In the genomic region with DNA sequence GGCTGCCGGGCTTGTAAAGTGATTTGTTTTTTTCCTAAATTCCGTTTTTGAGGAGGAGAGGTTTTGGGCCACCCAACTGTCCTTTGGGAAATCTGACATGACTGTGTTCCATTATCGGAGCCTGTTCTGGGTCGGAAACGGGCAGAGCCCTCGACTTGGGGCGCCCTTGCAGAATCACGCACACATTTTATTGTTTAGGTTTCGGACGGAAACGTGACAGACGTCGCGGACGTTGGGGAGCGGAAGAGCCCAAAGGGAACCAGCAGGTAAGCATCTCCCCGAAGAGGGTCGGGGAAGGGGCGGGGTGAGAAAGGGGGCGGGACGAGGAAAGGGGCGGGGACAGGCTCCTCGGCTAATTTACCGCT, we compare ENCODE assay signal across 8 mouse cellular contexts. TPM values are rescaled to one million over a fixed set of nuclear protein-coding genes. Genes with fewer than 3 reads are reported as not detected.
DNase-seq lines count a peak whose midpoint lies in the region; ATAC-seq and TF ChIP-seq lines count a peak whose summit lies in the region.

No protein-coding gene starts in this region.

- 0 out of 2 replicates have a peak, but pooled peaks have one; percentile 42 for TF ChIP-seq POLR2A in bone marrow, adult 2 months (IDR thresholded peaks at IDR 0.05; ENCODE audit: borderline replicate concordance, control insufficient read depth, low read depth, low read length)

- H3K27ac ChIP-seq in heart, postnatal 0 days (ENCODE audit: low read depth), result peak overlapping the region; percentile 90
- H3K27ac ChIP-seq in bone marrow, adult 2 months (ENCODE audit: control insufficient read depth, insufficient read depth, low read depth, low read length, poor library complexity), result peak overlapping the region; percentile 73
- H3K27ac ChIP-seq in hindbrain, embryonic 12.5 days, result peak overlapping the region; percentile 94
- H3K27ac ChIP-seq in midbrain, embryonic 12.5 days (replicated peaks), result peak overlapping the region; percentile 95

- TF ChIP-seq EP300 in heart, postnatal 0 days (IDR thresholded peaks at IDR 0.05; ENCODE audit: low read depth), result no peak

- ATAC-seq in heart, postnatal 0 days (ENCODE audit: insufficient read depth, low read depth), result no peak
- no peak; the same call in 1 of the 2 replicates for ATAC-seq in hindbrain, embryonic 12.5 days (ENCODE audit: low FRiP score)
- ATAC-seq in midbrain, embryonic 12.5 days (ENCODE audit: low FRiP score, low read depth), result no peak; the same call in 1 of the 2 replicates

- H3K36me3 ChIP-seq in heart, postnatal 0 days (replicated peaks; ENCODE audit: control insufficient read depth, insufficient read depth, low read length), result peaks cover 14% of the 10 kb centered on the region
- H3K36me3 ChIP-seq in hindbrain, embryonic 12.5 days, result peaks cover 28% of the 10 kb centered on the region
- H3K36me3 ChIP-seq in midbrain, embryonic 12.5 days, result peaks cover 22% of the 10 kb centered on the region

- H3K9me3 ChIP-seq in heart, postnatal 0 days (replicated peaks; ENCODE audit: control insufficient read depth, low read length), result no peaks in the 10 kb centered on the region
- H3K9me3 ChIP-seq in hindbrain, embryonic 12.5 days (replicated peaks), result no peaks in the 10 kb centered on the region
- no peaks in the 10 kb centered on the region for H3K9me3 ChIP-seq in midbrain, embryonic 12.5 days

- no peak for TF ChIP-seq CTCF in heart, postnatal 0 days (IDR thresholded peaks at IDR 0.05; ENCODE audit: low read depth)
- no peak for TF ChIP-seq CTCF in bone marrow, adult 2 months (IDR thresholded peaks at IDR 0.05; ENCODE audit: control insufficient read depth, insufficient read depth, low read length)

- H3K4me2 ChIP-seq in heart, postnatal 0 days (ENCODE audit: low read depth, low read length), result peak overlapping the region; percentile 86
- peak overlapping the region; percentile 75 for H3K4me2 ChIP-seq in hindbrain, embryonic 12.5 days (replicated peaks)
- H3K4me2 ChIP-seq in midbrain, embryonic 12.5 days (replicated peaks), result peak overlapping the region; percentile 74

- DNase-seq in heart, postnatal 0 days (ENCODE audit: low spot score), result no peak
- no peak for DNase-seq in heart, adult 9 months (ENCODE audit: low spot score in 2 of 2)
- no peak for DNase-seq in layer of hippocampus, adult 8-10 months (ENCODE audit: low spot score in 2 of 2)
- no peak for DNase-seq in right cerebral cortex, postnatal 10 days (ENCODE audit: low spot score in 2 of 2)
- no peak for DNase-seq in kidney, postnatal 4 days

- no peaks in the 10 kb centered on the region for H3K27me3 ChIP-seq in heart, postnatal 0 days (ENCODE audit: control insufficient read depth, insufficient read depth, low read length)
- H3K27me3 ChIP-seq in hindbrain, embryonic 12.5 days, result no peaks in the 10 kb centered on the region
- H3K27me3 ChIP-seq in midbrain, embryonic 12.5 days, result no peaks in the 10 kb centered on the region

- peak overlapping the region; percentile 31; the same call in 1 of the 2 replicates for H3K9ac ChIP-seq in heart, postnatal 0 days (replicated peaks; ENCODE audit: low read depth, low read length)
- peak overlapping the region; percentile 42; the same call in 1 of the 2 replicates for H3K9ac ChIP-seq in hindbrain, embryonic 12.5 days
- peak overlapping the region; percentile 53 for H3K9ac ChIP-seq in midbrain, embryonic 12.5 days (replicated peaks)

- H3K4me3 ChIP-seq in heart, postnatal 0 days (ENCODE audit: low read depth, low read length), result peak overlapping the region; percentile 64
- peak overlapping the region; percentile 82 for H3K4me3 ChIP-seq in bone marrow, adult 2 months (replicated peaks; ENCODE audit: control insufficient read depth, low read depth, low read length)
- H3K4me3 ChIP-seq in hindbrain, embryonic 12.5 days, result peak overlapping the region; percentile 70
- H3K4me3 ChIP-seq in midbrain, embryonic 12.5 days, result peak overlapping the region; percentile 83

- 0 out of 2 replicates have a peak, but pooled peaks cover 10% of the 10 kb centered on the region for H3K4me1 ChIP-seq in heart, postnatal 0 days (ENCODE audit: control insufficient read depth, insufficient read depth)
- H3K4me1 ChIP-seq in bone marrow, adult 2 months (ENCODE audit: control insufficient read depth, insufficient read depth, low read length), result peaks cover 2% of the 10 kb centered on the region
- H3K4me1 ChIP-seq in hindbrain, embryonic 12.5 days, result peaks cover 8% of the 10 kb centered on the region
- H3K4me1 ChIP-seq in midbrain, embryonic 12.5 days, result peaks cover 13% of the 10 kb centered on the region

- under 1% methylated on average over 20 of the region's 24 CpGs for WGBS in heart, postnatal 0 days
- 0% methylated on average over 23 of the region's 24 CpGs for WGBS in bone marrow, adult 2 months
- WGBS in hindbrain, embryonic 12.5 days, result under 1% methylated on average over 23 of the region's 24 CpGs
- under 1% methylated on average over 24 of the region's 24 CpGs for WGBS in midbrain, embryonic 12.5 days

RNA-seq across cellular contexts. Expression of a gene that starts 0.6 kb away (rescaled TPM):
- 32.7 and 41.1 TPM in 2 replicates for total RNA-seq in heart, postnatal 0 days (2014; rRNA removed; ENCODE audit: low replicate concordance)
- polyA plus RNA-seq in heart, postnatal 0 days (2015; fragmentation: Nextera tagmentation; extraction: Ambion mirVana), result 5.6 and 5.7 TPM in 2 replicates
- 7.9 and 10.8 TPM in 2 replicates for polyA plus RNA-seq in bone marrow, adult 2 months (2011; ENCODE audit: insufficient read depth, insufficient read length, low replicate concordance, missing spikeins)
- 17.4 and 20.0 TPM in 2 replicates for polyA plus RNA-seq in hindbrain, embryonic 12.5 days (2016; fragmentation: Nextera tagmentation; extraction: Ambion mirVana)
- polyA plus RNA-seq in midbrain, embryonic 12.5 days (2016; fragmentation: Nextera tagmentation; extraction: Ambion mirVana), result 19.8 and 21.2 TPM in 2 replicates
- total RNA-seq in layer of hippocampus, adult 8-10 months (2022), result 10 to 100 TPM; 41.0 to 44.6 (median 42.9) TPM
